Mouse (Mus musculus): ENCODE measurements around the gene Lexm. TPM values are rescaled to one million over a fixed set of nuclear protein-coding genes. Genes with fewer than 3 reads are reported as not detected.

Gene Lexm
- polyA plus RNA-seq, 1 experiment = not detected

DNA sequence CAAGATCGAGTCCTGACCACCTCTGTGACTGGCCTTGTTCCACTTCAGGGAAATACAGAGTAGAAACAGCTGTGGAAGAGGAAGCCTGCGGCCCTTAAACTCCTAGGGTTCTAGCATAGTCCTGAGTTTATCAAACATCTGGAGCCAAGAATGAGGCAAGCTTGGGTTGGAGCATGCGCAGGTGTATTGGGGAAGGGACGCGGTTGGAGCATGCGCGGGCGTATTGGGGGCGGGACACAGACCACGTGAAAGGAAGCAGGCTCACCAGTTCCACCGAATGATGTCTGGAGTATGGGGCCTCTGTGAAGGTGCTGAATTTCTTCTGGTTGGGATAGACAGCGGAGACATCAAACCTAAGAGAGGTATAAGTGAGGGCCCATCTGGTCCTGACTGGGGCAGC lies 1.4 kb downstream of the Lexm start:
- Histone ChIP-seq H3K36me3 (ENCODE audit: control insufficient read depth) (no peaks in the 10 kb centered on the region), H3K27me3 (ENCODE audit: control insufficient read depth) (peaks cover 31% of the 10 kb centered on the region), H3K9me3 (ENCODE audit: control insufficient read depth, low read length) (peaks cover 11% of the 10 kb centered on the region; the same call in 1 of the 2 replicates), H3K4me3 (replicated peaks) (no peak overlapping the region), H3K4me1 (ENCODE audit: control insufficient read depth) (peaks cover 54% of the 10 kb centered on the region)
- TF ChIP-seq TAL1 (IDR thresholded peaks at IDR 0.05; ENCODE audit: low read length) (no peak), GATA1 (IDR thresholded peaks at IDR 0.05; ENCODE audit: low read length) (no peak)

DNA sequence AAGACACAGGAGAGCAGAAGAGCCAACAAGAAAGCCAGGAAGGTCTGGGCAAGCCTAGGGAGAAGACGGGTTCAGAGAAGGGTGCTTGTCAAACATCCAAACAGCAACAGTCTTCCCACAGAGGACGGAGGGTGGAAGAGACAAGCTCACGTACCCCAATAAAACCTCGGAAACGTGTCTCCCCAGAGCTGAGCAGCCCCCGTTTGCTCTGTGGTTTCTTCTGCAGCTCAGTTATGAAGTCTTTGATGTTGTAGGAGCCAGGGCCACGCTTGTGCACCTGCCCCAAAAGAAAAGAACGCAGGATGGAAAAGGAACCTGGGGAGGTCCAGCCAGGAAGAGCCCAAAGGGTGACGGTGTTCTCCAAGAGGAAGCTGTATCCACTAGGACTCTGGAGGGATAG lies 2.2 kb downstream of the Lexm start:
- H3K4me1 ChIP-seq (ENCODE audit: control insufficient read depth) = peaks cover 54% of the 10 kb centered on the region
- peaks cover 11% of the 10 kb centered on the region; the same call in 1 of the 2 replicates for H3K9me3 ChIP-seq (ENCODE audit: control insufficient read depth, low read length)
- peaks cover 32% of the 10 kb centered on the region for H3K27me3 ChIP-seq (ENCODE audit: control insufficient read depth)
- H3K36me3 ChIP-seq (ENCODE audit: control insufficient read depth) = no peaks in the 10 kb centered on the region
- no peak overlapping the region for H3K4me3 ChIP-seq (replicated peaks)
- TF ChIP-seq GATA1 (IDR thresholded peaks at IDR 0.05; ENCODE audit: low read length) (no peak), TAL1 (IDR thresholded peaks at IDR 0.05; ENCODE audit: low read length) (no peak)

DNA sequence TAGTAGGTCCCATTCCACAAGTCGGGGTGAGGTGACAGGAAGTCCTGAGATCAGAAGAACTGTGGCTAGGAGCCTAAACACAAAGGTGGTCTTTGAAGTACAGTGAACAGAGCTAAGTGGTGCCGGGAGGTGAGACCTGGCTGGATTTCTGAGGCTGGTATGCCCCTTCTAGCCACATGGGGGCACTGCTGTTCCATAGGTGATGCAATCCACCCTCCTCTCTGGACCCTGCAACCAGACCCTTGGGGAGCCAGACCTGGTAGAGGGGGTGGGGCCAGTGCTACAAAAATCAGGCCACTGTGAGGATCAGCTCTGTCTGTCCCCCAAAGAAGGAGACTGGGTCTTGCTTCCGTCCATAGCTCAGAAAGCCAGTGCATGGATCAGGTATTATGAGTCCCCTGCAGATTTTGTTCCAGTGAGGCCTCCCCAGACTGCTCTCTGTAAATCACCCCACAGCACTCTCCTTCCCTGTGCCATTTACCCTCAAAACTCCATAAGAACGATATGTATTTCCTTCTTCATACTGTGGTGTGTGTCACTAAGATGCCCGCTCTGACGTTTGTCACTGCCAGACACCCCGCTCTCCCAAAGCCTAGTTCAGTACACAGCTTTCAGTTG lies 2.8 kb downstream of the Lexm start:
- H3K9me3 ChIP-seq (ENCODE audit: control insufficient read depth, low read length) = peaks cover 11% of the 10 kb centered on the region; the same call in 1 of the 2 replicates
- no peaks in the 10 kb centered on the region for H3K36me3 ChIP-seq (ENCODE audit: control insufficient read depth)
- H3K27me3 ChIP-seq (ENCODE audit: control insufficient read depth) = peaks cover 32% of the 10 kb centered on the region
- peak overlapping the region; percentile 55 for H3K4me3 ChIP-seq (replicated peaks)
- H3K4me1 ChIP-seq (ENCODE audit: control insufficient read depth) = peaks cover 54% of the 10 kb centered on the region
- TF ChIP-seq TAL1 (IDR thresholded peaks at IDR 0.05; ENCODE audit: low read length) (no peak), GATA1 (IDR thresholded peaks at IDR 0.05; ENCODE audit: low read length) (no peak)

DNA sequence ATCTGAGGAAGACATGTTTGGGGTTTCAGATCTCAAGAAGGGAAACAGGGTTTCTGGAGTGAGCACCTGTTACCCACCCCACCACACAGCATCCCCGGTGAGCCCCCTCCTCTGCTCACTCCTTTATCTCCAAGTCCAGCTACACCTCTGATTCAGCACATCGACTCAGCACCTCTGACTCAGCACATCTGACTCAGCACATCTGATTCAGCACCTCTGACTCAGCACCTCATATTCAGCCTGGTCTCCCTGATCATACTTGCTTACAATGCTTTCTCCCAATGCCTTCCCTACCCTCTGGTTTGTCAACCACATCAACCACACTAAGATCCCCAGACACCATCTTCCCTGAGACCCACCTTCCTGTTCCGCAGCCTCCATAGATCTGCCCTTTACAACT lies 3.5 kb downstream of the Lexm start:
- H3K27me3 ChIP-seq (ENCODE audit: control insufficient read depth) = peaks cover 32% of the 10 kb centered on the region
- H3K4me1 ChIP-seq (ENCODE audit: control insufficient read depth) = peaks cover 54% of the 10 kb centered on the region
- H3K9me3 ChIP-seq (ENCODE audit: control insufficient read depth, low read length) = peaks cover 11% of the 10 kb centered on the region; the same call in 1 of the 2 replicates
- no peaks in the 10 kb centered on the region for H3K36me3 ChIP-seq (ENCODE audit: control insufficient read depth)
- peak; percentile 14; the same call in 1 of the 2 replicates for TF ChIP-seq GATA1 (IDR thresholded peaks at IDR 0.05; ENCODE audit: low read length)
- peak; percentile 54 for TF ChIP-seq TAL1 (IDR thresholded peaks at IDR 0.05; ENCODE audit: low read length)
- peak overlapping the region; percentile 55 for H3K4me3 ChIP-seq (replicated peaks)

DNA sequence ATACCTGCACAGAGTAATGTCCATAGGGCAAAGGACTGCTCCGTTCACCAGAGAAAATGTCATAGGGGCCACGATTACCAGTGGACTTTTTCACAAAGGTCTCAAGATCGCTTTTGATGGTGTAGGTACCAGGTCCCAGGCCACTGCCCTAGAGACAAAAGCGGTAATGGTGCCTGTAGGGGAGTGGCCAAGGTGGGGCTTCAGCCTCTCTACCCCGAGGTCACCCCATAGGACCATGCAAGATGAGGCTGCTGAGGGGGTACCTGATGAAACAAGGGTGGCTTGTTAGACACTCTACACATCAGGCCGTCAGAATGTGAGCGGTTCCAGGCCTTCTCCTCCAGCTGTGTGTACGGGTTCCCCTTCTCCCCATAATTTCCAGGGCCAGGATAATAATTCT lies 3.9 kb downstream of the Lexm start:
- Histone ChIP-seq H3K9me3 (ENCODE audit: control insufficient read depth, low read length) (peaks cover 11% of the 10 kb centered on the region; the same call in 1 of the 2 replicates), H3K4me1 (ENCODE audit: control insufficient read depth) (peaks cover 54% of the 10 kb centered on the region), H3K4me3 (replicated peaks) (peak overlapping the region; percentile 55), H3K36me3 (ENCODE audit: control insufficient read depth) (no peaks in the 10 kb centered on the region), H3K27me3 (ENCODE audit: control insufficient read depth) (peaks cover 32% of the 10 kb centered on the region)
- TF ChIP-seq GATA1 (IDR thresholded peaks at IDR 0.05; ENCODE audit: low read length) = no peak
- no peak for TF ChIP-seq TAL1 (IDR thresholded peaks at IDR 0.05; ENCODE audit: low read length)

DNA sequence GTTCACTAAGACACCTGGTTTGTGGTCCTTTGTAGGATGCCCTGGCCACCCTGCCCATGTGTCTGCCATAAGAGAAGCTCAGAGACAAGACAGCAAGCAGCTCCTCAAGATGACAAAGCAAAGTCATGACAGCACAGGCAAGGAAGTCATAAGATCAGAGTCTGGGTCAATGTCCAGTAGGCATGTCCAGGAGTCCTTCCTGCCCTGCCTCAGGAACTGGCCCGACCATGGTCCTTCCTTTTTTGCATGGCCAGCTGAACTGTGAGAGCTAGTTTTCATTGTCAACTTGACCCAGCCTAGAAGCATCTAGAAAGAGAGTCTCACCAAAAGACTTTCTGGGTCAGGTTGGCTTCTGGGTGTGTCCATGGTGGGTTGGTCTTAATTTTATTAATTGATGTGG lies 9.1 kb downstream of the Lexm start:
- peaks cover 6% of the 10 kb centered on the region; the same call in 1 of the 2 replicates for H3K9me3 ChIP-seq (ENCODE audit: control insufficient read depth, low read length)
- no peak overlapping the region for H3K4me3 ChIP-seq (replicated peaks)
- TF ChIP-seq TAL1 (IDR thresholded peaks at IDR 0.05; ENCODE audit: low read length) = no peak
- no peak for TF ChIP-seq GATA1 (IDR thresholded peaks at IDR 0.05; ENCODE audit: low read length)
- H3K36me3 ChIP-seq (ENCODE audit: control insufficient read depth) = no peaks in the 10 kb centered on the region
- peaks cover 8% of the 10 kb centered on the region for H3K27me3 ChIP-seq (ENCODE audit: control insufficient read depth)
- H3K4me1 ChIP-seq (ENCODE audit: control insufficient read depth) = peaks cover 13% of the 10 kb centered on the region

DNA sequence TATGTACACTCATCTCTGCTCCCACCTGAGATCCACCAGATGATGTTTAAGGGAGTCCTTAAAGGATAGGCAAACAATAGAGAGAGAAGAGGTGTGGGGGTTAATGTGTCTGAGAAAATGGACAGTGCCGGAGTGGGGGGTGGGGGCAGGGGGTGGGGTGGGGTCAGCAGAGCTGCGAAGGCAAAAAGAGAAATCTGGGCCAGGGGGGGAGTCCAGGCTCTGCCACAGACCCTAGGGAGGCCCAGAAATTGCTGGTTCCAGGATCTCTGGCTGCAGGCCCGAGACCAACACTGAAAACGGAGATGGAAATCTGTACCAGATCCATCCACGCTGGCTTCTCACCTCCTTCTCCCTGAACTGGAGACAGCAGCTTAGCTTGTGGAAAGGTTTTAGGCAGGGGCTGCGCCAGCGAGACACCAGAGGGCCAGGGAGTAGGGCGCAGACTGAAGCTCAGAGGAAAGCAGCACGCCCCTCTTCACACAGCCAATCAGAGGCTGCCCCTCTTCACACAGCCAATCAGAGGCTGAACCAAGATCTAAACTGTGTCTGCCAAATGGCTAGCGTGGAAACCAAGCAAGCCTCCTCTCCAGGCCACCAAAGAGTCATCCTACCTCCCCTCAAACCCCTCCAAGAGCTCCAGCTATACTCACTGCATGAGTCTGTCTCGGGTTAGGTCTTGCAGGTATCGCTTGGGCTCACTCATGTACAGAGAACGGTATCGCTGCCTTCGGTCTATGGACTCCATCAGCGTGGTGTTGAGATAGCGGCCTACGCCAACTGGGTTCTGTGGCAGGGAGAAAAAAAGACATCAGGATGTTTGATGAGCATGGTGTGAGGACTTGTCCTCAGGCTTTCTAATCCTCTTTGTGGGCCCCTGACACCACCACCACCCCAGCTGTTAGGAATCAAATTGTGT lies 10.1 kb downstream of the Lexm start:
- Histone ChIP-seq H3K4me3 (replicated peaks) (no peak overlapping the region), H3K27me3 (ENCODE audit: control insufficient read depth) (peaks cover 8% of the 10 kb centered on the region), H3K4me1 (ENCODE audit: control insufficient read depth) (peaks cover 7% of the 10 kb centered on the region), H3K36me3 (ENCODE audit: control insufficient read depth) (no peaks in the 10 kb centered on the region), H3K9me3 (ENCODE audit: control insufficient read depth, low read length) (peaks cover 6% of the 10 kb centered on the region; the same call in 1 of the 2 replicates)
- TF ChIP-seq GATA1 (IDR thresholded peaks at IDR 0.05; ENCODE audit: low read length) (no peak), TAL1 (IDR thresholded peaks at IDR 0.05; ENCODE audit: low read length) (no peak)

DNA sequence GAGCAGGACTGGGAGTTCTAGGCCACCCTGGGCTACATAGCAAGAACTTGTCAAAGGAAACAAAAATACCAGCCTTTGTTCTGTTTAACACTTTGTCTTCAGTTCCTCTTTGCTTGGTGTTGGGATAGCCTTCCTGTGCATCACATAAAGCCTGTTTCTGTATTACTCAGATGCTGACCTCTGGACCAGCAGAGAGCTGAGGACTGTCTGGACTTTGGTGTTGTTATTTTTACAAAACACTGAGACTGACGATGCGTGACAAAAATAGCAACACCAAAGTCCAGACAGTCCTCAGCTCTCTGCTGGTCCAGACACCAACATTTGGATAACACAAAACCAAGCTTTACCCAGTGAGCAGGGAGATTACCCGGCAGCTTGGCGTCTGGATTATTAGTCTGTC lies 16.3 kb downstream of the Lexm start:
- Histone ChIP-seq H3K36me3 (ENCODE audit: control insufficient read depth) (no peaks in the 10 kb centered on the region), H3K9me3 (ENCODE audit: control insufficient read depth, low read length) (no peaks in the 10 kb centered on the region; the same call in 1 of the 2 replicates), H3K4me3 (replicated peaks) (no peak overlapping the region), H3K27me3 (ENCODE audit: control insufficient read depth) (no peaks in the 10 kb centered on the region), H3K4me1 (ENCODE audit: control insufficient read depth) (peaks cover 2% of the 10 kb centered on the region; the same call in 1 of the 2 replicates)
- no peak for TF ChIP-seq TAL1 (IDR thresholded peaks at IDR 0.05; ENCODE audit: low read length)
- no peak for TF ChIP-seq GATA1 (IDR thresholded peaks at IDR 0.05; ENCODE audit: low read length)

DNA sequence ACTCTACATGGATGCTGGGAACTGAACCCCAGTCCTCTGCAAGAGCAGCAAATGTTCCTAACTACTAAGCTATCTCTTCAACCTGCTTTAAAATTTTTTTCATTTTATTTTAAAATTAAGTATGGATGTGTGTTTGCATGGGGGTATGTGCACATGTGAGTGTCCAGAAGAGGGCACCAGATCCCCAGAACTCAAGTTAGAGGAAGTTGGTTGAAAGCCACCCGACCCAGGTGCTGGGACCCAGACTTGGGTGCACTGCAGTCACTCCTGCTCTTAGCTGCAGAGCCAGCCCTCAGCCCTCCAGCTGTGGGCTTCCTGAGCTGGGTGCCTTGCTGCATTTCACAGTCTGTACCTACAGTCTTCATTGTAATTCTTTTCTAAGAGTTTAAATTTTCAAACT lies 17.6 kb downstream of the Lexm start:
- H3K9me3 ChIP-seq (ENCODE audit: control insufficient read depth, low read length) = no peaks in the 10 kb centered on the region; the same call in 1 of the 2 replicates
- H3K4me1 ChIP-seq (ENCODE audit: control insufficient read depth) = peaks cover 5% of the 10 kb centered on the region
- no peaks in the 10 kb centered on the region for H3K27me3 ChIP-seq (ENCODE audit: control insufficient read depth)
- no peaks in the 10 kb centered on the region for H3K36me3 ChIP-seq (ENCODE audit: control insufficient read depth)
- TF ChIP-seq TAL1 (IDR thresholded peaks at IDR 0.05; ENCODE audit: low read length) (no peak), GATA1 (IDR thresholded peaks at IDR 0.05; ENCODE audit: low read length) (no peak)
- H3K4me3 ChIP-seq (replicated peaks) = no peak overlapping the region

Measured in erythroblast, embryonic 14.5 days (primary cell).